Mouse (Mus musculus) spleen, adult 2 months (tissue): Measurements from ENCODE around the gene Myo9a.

Experiments used
- CTCF ChIP-seq: fragments of 200-500 bp; IDR thresholded peaks from 2 replicates; pipeline ENCODE4 v1.5.1; 2011; ENCODE audit warnings: mild to moderate bottlenecking, inconsistent platforms; ENCODE audit not compliant: insufficient read depth, insufficient read length, insufficient replicate concordance; ENCODE audit errors: extremely low read depth
- POLR2A ChIP-seq: fragments of 200-500 bp; IDR thresholded peaks from 2 replicates; pipeline ENCODE4 v1.6.1; 2011; ENCODE audit warnings: low read depth, low read length, inconsistent platforms

DNA sequence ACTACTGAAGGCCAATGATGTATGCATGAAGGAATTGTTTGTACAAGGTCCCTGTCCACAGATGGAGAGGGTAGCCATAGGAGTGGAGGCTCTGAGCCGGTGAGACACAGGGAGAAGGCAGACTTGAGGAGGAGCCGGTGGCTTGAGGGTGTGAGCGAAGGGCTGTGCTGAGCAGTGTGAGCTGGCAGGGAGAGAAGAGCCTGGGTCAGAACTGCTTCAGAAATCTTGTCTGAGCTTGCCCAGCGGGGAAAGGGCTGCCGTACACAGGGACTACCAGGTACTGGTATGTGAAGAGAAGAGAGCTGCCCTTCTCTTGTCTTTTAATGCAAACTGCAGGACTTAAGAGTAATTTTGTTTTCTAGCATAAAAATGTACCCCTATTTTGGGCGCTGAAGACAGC, 17.6 kb upstream of the Myo9a start:
- TF ChIP-seq CTCF: no peak
- TF ChIP-seq POLR2A: no peak
